Mouse (Mus musculus) testis, adult 2 months (tissue): ENCODE data around the gene Rnf130.

Source experiments
- CTCF ChIP-seq: fragments of 200-500 bp; IDR thresholded peaks from 2 replicates; pipeline ENCODE4 v1.5.1; 2012; ENCODE audit warnings: low read depth, mild to moderate bottlenecking, inconsistent platforms, low read length, moderate library complexity; ENCODE audit not compliant: control insufficient read depth, insufficient read depth, insufficient replicate concordance
- POLR2A ChIP-seq: fragments of 200-500 bp; IDR thresholded peaks from 2 replicates; pipeline ENCODE4 v1.6.1; 2012; ENCODE audit warnings: low read depth, mild to moderate bottlenecking, inconsistent platforms, low read length, moderate library complexity; ENCODE audit not compliant: control insufficient read depth

GRCm38 (mm10) chr11:50002853-50003252 lies 22.3 kb upstream of the Rnf130 start:
- TF ChIP-seq POLR2A = no peak
- TF ChIP-seq CTCF = no peak
